Mouse (Mus musculus) gastrocnemius, adult 18-20 months (tissue): ENCODE data around the gene Ssx2ip. TPM values are rescaled to one million over a fixed set of nuclear protein-coding genes. Genes with fewer than 3 reads are reported as not detected.

Experiments used
- DNase-seq: peaks from one replicate; pipeline ENCODE4 v3.0.0; 2021; ENCODE audit warnings: low spot score
- long read RNA-seq, 2 experiments: library from polyadenylated mRNA; stranded (forward); transcript quantifications; one replicate each; pipeline ENCODE4 v2.0.0; 2021
- total RNA-seq, 2 experiments: library from RNA; stranded (reverse); gene quantifications; 2 replicates each; pipeline ENCODE4 v1.2.3; 2021

The Ssx2ip gene
- 10 to 100 TPM; 26.8 to 30.2 TPM for total RNA-seq
- long read RNA-seq, experiment 1, transcript Ssx2ip-201 (14 exons, 3,410 nt): minor isoform, 5 of 107 reads
- long read RNA-seq, experiment 1, transcript Ssx2ip-204 (14 exons, 3,446 nt): major isoform, 17 of 107 reads
- long read RNA-seq, experiment 1, transcript Ssx2ip-203 (14 exons, 3,232 nt): minor isoform, 9 of 107 reads
- long read RNA-seq, experiment 1, partial matches to known transcripts: 11 of 107 reads
- long read RNA-seq, experiment 1, other reads (novel, unspliced or antisense): 65 of 107 reads
- long read RNA-seq, experiment 2, transcript Ssx2ip-203 (14 exons, 3,232 nt): major isoform, 8 of 63 reads
- long read RNA-seq, experiment 2, transcript Ssx2ip-204 (14 exons, 3,446 nt): minor isoform, 6 of 63 reads
- long read RNA-seq, experiment 2, partial matches to known transcripts: 10 of 63 reads
- long read RNA-seq, experiment 2, other reads (novel, unspliced or antisense): 36 of 63 reads

GRCm38 (mm10) chr3:146404311-146405201 lies at the start of gene Ssx2ip:
TSS of gene Ssx2ip (plus strand) at chr3:146404642.
- peak; percentile 97 for DNase-seq

- DNase-seq: no peak
Observed at GRCm38 (mm10) chr3:146355146-146355545, 49.3 kb upstream of the Ssx2ip start.

- DNase-seq: no peak
Observed at GRCm38 (mm10) chr3:146365471-146365870, 39.0 kb upstream of the Ssx2ip start.

- no peak for DNase-seq
Observed at GRCm38 (mm10) chr3:146367058-146367457, 37.4 kb upstream of the Ssx2ip start.

- DNase-seq: no peak
Observed at GRCm38 (mm10) chr3:146370553-146371095, 33.8 kb upstream of the Ssx2ip start.

- no peak for DNase-seq
Observed at GRCm38 (mm10) chr3:146371201-146371600, 33.2 kb upstream of the Ssx2ip start.

- no peak for DNase-seq
Observed at GRCm38 (mm10) chr3:146374596-146375175, 29.8 kb upstream of the Ssx2ip start.

- DNase-seq: no peak
Observed at GRCm38 (mm10) chr3:146375224-146375657, 29.2 kb upstream of the Ssx2ip start.

- no peak for DNase-seq
Observed at GRCm38 (mm10) chr3:146376337-146377130, 27.9 kb upstream of the Ssx2ip start.

GRCm38 (mm10) chr3:146377216-146377615 lies 27.2 kb upstream of the Ssx2ip start:
- no peak for DNase-seq

GRCm38 (mm10) chr3:146378753-146379152 lies 25.7 kb upstream of the Ssx2ip start:
- no peak for DNase-seq

- no peak for DNase-seq
Observed at GRCm38 (mm10) chr3:146379740-146380466, 24.5 kb upstream of the Ssx2ip start.

GRCm38 (mm10) chr3:146380874-146381273 lies 23.6 kb upstream of the Ssx2ip start:
- DNase-seq: no peak

- DNase-seq: no peak
Observed at GRCm38 (mm10) chr3:146381471-146381870, 23.0 kb upstream of the Ssx2ip start.

GRCm38 (mm10) chr3:146386800-146387199 lies 17.6 kb upstream of the Ssx2ip start:
- DNase-seq: no peak

- DNase-seq: no peak
Observed at GRCm38 (mm10) chr3:146392656-146393321, 11.7 kb upstream of the Ssx2ip start.

GRCm38 (mm10) chr3:146393641-146394100 lies 10.8 kb upstream of the Ssx2ip start:
- DNase-seq: no peak

- no peak for DNase-seq
Observed at GRCm38 (mm10) chr3:146396256-146396655, 8.2 kb upstream of the Ssx2ip start.

GRCm38 (mm10) chr3:146396934-146397333 lies 7.5 kb upstream of the Ssx2ip start:
- no peak for DNase-seq
